Mouse (Mus musculus): ENCODE results near the gene Zzz3.

The Zzz3 gene

DNA sequence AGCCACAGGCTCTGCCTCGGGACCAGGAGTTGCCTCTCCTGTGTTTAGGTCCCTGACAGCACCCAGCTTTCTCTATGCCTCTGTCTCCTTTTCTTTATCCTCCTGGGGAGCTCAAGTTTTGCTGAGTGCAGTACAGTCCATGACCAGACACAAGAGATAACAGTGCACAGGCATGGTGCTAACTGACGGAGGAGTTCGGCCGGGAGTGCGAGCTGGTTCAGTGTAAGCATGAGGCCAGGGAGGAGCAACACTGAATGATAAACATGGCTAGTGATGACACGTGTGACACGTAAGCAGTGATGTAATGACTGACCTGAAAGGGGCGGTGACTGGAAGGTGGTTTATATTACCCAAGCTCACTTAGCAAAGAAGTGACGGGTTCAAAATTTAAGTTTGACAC is 71.6 kb downstream of the Zzz3 start:
- no peak for DNase-seq (ENCODE audit: low read depth, low spot score)

DNA sequence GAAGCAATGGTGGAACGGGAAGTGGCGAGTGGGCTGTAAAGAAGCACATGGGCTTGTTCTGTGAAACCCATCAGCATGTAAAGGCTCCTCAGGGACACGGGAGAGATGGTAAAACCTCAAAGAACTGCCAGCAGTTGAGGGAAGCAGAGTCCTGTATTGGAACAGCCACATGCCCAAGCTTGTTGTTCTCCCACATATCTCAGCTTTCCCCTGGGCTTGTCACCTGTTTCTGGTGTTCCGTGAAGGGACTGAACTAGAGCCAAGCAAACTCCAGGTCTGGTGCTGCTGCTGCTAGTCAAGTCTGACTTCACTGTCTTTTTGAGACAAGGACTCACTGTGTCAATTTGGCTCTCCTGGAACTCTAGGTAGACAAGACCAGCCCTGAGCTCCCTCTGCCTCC is 72.0 kb downstream of the Zzz3 start:
- DNase-seq (ENCODE audit: low read depth, low spot score) = no peak

- no peak for DNase-seq (ENCODE audit: low read depth, low spot score)
Observed at GRCm38 (mm10) chr3:152468032-152468431, 72.8 kb downstream of the Zzz3 start.

DNA sequence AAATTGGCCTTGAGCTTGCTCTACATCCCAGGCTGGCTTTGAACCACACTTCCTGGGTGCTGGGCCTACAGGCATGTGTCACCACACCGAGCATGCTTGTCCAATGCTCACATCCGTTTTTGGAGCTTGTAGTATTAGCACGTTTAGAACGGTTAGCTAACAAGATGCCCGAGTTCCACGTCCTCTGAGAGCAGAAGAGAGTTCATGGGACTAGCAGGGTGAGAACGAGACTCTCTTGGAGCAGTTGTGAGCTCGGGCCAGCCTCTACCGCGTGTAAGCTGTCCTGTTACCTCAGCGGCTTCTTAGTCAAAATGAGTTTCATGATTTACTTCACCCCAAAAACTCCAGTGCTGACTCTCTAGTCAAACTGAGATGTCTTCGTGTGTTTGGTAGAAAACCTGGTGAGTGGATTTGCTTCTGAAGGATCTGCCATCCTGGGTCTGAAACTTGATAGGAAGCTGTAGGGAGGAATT is 73.3 kb downstream of the Zzz3 start:
- no peak for DNase-seq (ENCODE audit: low read depth, low spot score)

DNA sequence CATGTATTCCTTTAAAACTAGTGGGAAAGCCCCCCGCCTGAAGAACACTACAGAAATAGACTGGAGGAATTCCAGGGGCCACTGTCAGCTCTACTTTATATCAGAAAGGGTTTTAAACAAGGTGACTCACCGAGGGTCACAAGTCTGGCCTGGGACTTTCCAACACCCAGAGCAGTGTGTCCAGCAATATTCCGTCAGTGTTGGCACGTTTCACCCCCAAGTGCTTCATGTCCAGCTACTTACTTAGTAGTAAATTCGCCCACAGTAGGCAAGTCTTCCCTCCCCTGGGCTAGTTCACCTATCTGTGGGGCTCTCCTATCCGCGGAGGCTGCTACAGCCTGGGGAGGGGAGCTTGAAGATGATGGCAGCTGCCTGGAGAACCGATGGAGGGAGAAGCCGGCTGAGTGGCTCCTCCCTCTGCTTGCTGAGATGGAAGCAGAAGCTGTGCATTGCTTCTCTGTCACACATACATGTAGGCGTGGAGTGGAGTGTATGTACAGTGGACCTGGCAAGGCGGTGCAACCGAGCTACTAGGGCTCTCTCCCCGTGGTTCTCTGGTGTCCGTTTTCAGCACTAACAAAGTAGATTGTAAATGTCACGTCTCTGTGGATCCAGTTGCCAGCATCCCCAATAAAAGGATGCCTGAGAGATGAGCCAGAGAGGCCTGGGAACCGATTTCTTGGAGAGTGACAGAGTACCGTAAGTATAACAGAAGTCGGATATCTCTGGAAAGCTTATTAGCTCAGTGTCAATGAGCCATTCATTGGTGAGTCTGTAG is 74.3 kb downstream of the Zzz3 start:
- no peak for DNase-seq (ENCODE audit: low read depth, low spot score)

DNA sequence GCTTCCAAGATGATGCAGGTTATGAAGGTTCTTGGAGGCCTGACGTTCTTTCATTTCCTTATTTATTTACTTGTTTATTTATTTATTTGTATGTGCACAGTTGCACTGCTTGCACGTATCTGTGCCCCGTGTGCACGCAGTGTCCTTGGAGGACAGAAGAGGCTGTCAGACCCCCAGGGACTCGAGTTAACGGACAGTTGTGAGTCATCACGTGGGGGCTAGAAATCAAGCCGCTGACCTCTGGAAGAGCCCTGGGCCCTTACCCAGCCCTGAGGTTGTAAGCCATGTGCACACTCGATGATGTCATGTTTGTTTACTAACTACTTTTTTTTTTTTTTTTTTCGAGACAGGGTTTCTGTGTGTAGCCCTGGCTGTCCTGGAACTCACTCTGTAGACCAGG is 75.1 kb downstream of the Zzz3 start:
- DNase-seq (ENCODE audit: low read depth, low spot score) = no peak

GRCm38 (mm10) chr3:152472676-152473075 is 77.4 kb downstream of the Zzz3 start:
- DNase-seq (ENCODE audit: low read depth, low spot score) = no peak

GRCm38 (mm10) chr3:152474582-152475277 is 79.5 kb downstream of the Zzz3 start:
- peak; percentile 87 for DNase-seq (ENCODE audit: low read depth, low spot score)

DNA sequence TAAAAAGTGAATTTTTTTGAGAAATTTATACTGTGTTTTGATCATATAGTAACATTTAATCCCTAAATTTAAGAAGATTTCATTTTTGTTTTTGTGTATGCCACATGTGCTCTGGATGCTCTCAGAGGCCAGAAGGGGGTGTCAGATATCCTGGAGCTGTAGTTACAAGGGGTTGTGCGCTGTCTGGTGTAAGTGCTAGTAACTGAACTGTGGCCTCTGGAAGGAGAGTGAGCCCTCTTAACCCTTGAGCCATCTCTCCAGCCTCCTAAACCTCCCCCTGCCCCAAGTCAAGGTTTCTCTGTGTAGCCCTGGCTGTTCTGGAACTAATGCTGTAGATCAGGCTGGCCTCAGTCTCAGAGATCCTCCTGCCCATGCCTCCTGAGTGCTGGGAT is 80.0 kb downstream of the Zzz3 start:
- DNase-seq (ENCODE audit: low read depth, low spot score) = peak; percentile 20

GRCm38 (mm10) chr3:152475894-152476293 is 80.6 kb downstream of the Zzz3 start:
- DNase-seq (ENCODE audit: low read depth, low spot score) = no peak

DNA sequence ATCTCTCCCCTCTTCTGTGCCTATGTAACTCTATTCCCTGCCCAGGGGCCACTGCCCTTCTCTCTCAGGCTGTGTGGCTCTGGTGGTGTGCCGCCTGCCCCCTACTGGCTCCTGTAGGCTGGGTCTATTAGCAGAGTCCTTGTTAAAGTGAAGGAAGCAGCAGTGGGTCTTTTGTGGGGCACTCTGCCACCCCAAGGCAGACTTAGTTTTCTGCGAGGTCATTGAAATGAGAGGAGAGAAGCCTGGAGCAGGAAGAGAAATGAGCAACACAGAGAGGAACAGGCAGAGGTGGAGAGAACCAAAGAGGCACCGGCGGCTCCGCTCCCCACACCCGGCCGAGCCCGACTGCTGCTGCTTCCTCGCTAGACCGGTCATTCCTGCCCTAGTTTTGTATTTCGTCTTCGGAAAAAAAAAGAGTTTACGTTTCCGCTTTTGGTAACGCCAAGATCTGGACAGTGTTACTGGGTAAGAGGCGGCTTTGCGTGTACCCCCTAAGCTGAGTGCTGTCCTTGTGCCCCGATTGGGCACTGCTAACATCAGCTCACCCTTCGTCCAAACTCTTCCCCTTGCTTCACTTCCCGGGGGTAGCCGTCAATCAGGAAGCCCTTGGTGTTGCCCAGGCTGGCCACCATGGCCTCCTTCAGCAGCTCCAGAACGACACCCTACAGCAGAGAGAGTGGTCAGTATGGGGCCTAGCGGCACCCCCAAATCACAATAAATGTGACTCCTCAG is 82.7 kb downstream of the Zzz3 start:
- DNase-seq (ENCODE audit: low read depth, low spot score) = peak; percentile 55

GRCm38 (mm10) chr3:152478599-152479435 is 83.5 kb downstream of the Zzz3 start:
- DNase-seq (ENCODE audit: low read depth, low spot score) = peak; percentile 65

DNA sequence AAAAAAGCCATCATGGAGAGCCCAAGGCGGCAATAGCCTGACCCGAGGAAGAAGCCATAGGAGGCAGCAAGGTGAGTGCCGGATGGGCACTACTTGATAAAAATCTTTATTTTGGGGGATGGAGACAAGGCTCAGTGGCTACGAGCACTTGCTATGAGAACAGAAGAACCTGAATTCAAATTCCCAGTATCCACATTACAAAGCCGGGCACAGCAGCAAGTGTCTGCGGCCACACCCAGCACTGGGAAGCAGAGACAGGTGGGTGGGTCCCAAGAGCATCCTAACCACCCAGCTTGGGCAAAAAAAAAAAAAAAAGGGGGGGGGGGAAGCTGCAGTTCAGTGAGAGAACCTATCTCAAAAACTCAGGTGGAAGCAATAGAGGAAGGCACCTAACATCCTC is 85.1 kb downstream of the Zzz3 start:
- DNase-seq (ENCODE audit: low read depth, low spot score) = peak; percentile 60

DNA sequence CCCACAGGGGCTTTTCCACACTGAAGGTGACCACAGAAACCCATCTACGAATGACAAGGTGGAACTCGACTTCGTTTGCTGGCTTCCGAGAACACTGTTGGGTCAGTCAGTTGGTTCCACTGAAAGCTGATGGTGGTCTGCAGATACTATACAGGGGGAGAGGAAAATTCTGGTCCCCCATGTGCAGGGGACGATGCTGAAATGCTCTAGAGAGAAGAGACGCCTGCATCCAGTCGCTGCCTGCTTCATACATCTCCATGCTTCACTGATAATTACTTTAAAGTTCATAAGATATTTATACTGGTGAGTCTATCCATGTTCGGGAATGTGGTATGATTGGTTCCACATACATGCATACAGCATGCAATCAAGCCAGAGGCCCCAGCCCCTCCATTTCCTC is 86.9 kb downstream of the Zzz3 start:
- no peak for DNase-seq (ENCODE audit: low read depth, low spot score)

- DNase-seq (ENCODE audit: low read depth, low spot score) = no peak
Observed at GRCm38 (mm10) chr3:152483800-152484199, 88.5 kb downstream of the Zzz3 start.

GRCm38 (mm10) chr3:152484206-152484605 is 88.9 kb downstream of the Zzz3 start:
- no peak for DNase-seq (ENCODE audit: low read depth, low spot score)

DNA sequence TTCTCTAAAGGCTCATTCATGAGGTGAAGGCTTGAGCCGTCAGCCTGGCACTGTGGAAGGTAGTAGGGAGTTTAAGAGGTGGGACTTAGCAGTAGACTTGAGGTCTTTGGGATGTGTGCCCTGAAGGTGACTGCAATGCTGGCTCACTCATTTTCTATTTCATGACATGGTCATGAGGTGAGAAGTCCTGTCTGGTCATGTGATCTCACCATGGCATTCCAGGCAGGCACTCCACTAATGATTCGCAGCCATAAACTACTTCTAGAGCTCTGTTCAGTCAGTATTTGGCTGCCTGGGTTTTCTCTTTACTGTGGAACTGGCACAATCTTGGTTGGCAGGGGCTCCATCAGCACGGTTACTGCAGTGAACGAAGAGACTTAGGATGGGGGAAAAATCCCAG is 93.7 kb downstream of the Zzz3 start:
- no peak for DNase-seq (ENCODE audit: low read depth, low spot score)

DNA sequence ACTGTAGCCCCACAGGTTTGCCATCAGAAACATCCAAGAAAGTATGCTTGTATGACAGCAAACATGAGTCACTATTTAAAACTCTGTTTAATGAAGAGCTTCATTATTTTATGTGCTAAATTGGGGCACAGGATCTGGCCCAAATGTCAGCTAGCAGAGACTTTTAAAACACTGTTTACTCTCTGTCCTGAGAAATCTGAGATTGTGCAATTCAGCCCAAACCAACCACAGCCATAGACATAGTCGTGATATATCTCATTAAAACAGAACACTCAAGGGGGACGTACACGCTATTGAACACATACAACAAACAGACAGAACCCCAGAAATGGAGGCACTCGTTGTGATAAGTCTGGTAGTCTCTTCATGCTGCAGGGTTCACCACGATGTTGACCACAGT is 95.2 kb downstream of the Zzz3 start:
- no peak for DNase-seq (ENCODE audit: low read depth, low spot score)

- DNase-seq (ENCODE audit: low read depth, low spot score) = no peak
Observed at GRCm38 (mm10) chr3:152492241-152492640, 97.0 kb downstream of the Zzz3 start.

DNA sequence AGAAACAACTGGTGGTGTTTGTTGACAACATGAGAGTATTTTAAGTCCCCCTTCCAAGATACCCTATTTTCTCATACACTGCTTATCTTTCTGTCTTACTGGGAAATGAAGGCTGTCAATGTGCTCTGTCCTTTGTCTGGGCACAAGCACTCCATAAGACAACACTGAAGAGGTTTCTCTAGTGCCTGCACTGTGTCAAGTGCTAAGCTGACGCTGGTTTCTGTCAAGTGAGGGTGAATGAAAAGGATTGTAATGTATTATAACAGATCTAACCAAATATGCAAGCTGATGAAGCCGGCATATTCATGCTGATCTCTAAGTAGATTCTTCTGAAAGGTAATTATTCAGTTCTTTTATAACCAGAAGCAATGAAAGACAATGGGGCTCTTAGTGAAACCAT is 98.5 kb downstream of the Zzz3 start:
- DNase-seq (ENCODE audit: low read depth, low spot score) = no peak

DNA sequence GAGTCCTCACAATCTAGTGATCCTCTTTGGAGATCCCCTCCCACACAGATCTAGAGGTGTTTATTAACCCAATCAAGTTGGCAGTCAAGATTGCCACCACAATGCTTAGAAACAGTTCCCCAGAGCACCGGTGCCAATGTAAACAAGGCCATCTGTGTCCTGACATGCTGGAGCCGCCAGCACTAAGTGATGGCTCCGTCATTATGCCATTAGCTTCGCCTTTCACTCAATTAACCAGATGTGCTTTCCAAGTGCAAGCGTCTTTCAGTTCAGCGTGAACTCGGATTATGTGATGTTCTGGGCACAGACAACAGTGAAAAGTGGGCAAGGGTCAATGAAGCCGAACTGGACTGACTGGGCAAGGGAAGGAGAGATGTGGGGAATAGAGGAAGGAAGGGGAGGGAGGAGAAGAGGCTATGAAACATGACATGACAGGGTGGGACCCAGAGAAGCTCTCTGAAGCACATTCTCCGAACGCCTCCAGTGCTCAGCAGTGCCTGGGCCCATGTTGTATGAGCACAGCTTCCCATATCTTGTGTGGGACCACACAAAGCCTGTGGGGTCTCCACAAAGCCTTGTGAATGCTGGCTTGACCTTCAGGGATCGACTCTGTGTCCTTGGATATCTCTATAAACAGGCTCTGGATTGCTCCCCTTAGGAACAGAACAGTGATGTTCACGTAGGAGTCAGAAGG is 99.5 kb downstream of the Zzz3 start:
- no peak for DNase-seq (ENCODE audit: low read depth, low spot score)

All from ES-CJ7 (cell line).